Mouse (Mus musculus) MEL (cell line): ENCODE data around the gene Atoh8. TPM values are rescaled to one million over a fixed set of nuclear protein-coding genes. Genes with fewer than 3 reads are reported as not detected.

ENCODE experiments used
- DNase-seq: peaks from one replicate; pipeline ENCODE4 v3.0.0; 2011; ENCODE audit warnings: low read depth, low spot score
- H3K27ac ChIP-seq: 2 replicates; pipeline ENCODE4 v1.5.1; 2012; ENCODE audit warnings: low read depth, mild to moderate bottlenecking, control low read depth, low read length, moderate library complexity; ENCODE audit not compliant: control insufficient read depth
- H3K27me3 ChIP-seq, 2 experiments: fragments of 150-350 bp in 1 of 2; sonication (generic) in 1 of 2; 2 replicates each; pipeline ENCODE4 v1.6.1; 2012; ENCODE audit warnings: low read length in 2 of 2, mild to moderate bottlenecking in 2 of 2, improper control_type of control experiment in 1 of 2, moderate library complexity in 1 of 2; ENCODE audit not compliant: insufficient read depth in 2 of 2, control insufficient read depth in 1 of 2
- H3K36me3 ChIP-seq, 2 experiments: 2 replicates each; pipeline ENCODE4 v1.6.1; 2012 to 2014; ENCODE audit warnings: low read length in 2 of 2, improper control_type of control experiment in 1 of 2, inconsistent platforms in 1 of 2, mild to moderate bottlenecking in 1 of 2; ENCODE audit not compliant: insufficient read depth in 2 of 2, control insufficient read depth in 1 of 2
- H3K4me1 ChIP-seq, 2 experiments: fragments of 150-350 bp in 1 of 2; sonication (generic) in 1 of 2; 2 replicates each; pipeline ENCODE4 v1.6.1; 2012; ENCODE audit warnings: low read length in 2 of 2, improper control_type of control experiment in 1 of 2, mild to moderate bottlenecking in 1 of 2; ENCODE audit not compliant: insufficient read depth in 2 of 2, control insufficient read depth in 1 of 2
- H3K4me3 ChIP-seq, 2 experiments: fragments of 150-350 bp in 1 of 2; sonication (generic) in 1 of 2; 2 replicates each; pipeline ENCODE4 v1.5.1; 2012; ENCODE audit warnings: low read depth in 2 of 2, low read length in 2 of 2, mild to moderate bottlenecking in 2 of 2, moderate library complexity in 2 of 2, control low read depth in 1 of 2, improper control_type of control experiment in 1 of 2; ENCODE audit not compliant: control insufficient read depth in 1 of 2, insufficient read depth in 1 of 2
- H3K79me2 ChIP-seq: 2 replicates; pipeline ENCODE4 v1.6.1; 2012; ENCODE audit warnings: mild to moderate bottlenecking, low read length, moderate library complexity; ENCODE audit not compliant: control insufficient read depth, poor library complexity, insufficient read depth
- H3K9ac ChIP-seq: 2 replicates; pipeline ENCODE4 v1.6.1; 2012; ENCODE audit warnings: low read depth, mild to moderate bottlenecking, control low read depth, low read length, moderate library complexity; ENCODE audit not compliant: control insufficient read depth, poor library complexity, severe bottlenecking
- H3K9me3 ChIP-seq: fragments of 150-350 bp; sonication (generic); replicated peaks from 2 replicates; pipeline ENCODE4 v1.6.1; 2012; ENCODE audit warnings: mild to moderate bottlenecking, low read length, improper control_type of control experiment, moderate library complexity; ENCODE audit not compliant: insufficient read depth
- CHD2 ChIP-seq: IDR thresholded peaks from 2 replicates; pipeline ENCODE4 v1.6.1; 2011; ENCODE audit warnings: low read length, improper control_type of control experiment
- ETS1 ChIP-seq: IDR thresholded peaks from 2 replicates; pipeline ENCODE4 v1.6.1; 2012; ENCODE audit warnings: low read depth, mild to moderate bottlenecking, inconsistent platforms, low read length, improper control_type of control experiment, moderate library complexity
- GATA1 ChIP-seq: IDR thresholded peaks from 2 replicates; pipeline ENCODE4 v1.6.1; 2011; ENCODE audit warnings: low read depth, low read length, improper control_type of control experiment
- JUND ChIP-seq: IDR thresholded peaks from 2 replicates; pipeline ENCODE4 v1.6.1; 2011; ENCODE audit warnings: low read depth, mild to moderate bottlenecking, improper control_type of control experiment, low read length
- KAT2A ChIP-seq: conservative IDR thresholded peaks from 2 replicates; pipeline ENCODE4 v1.6.1; 2012; ENCODE audit warnings: low read depth, low read length, improper control_type of control experiment, inconsistent platforms
- MAZ ChIP-seq: IDR thresholded peaks from 2 replicates; pipeline ENCODE4 v1.6.1; 2012; ENCODE audit warnings: low read depth, mild to moderate bottlenecking, inconsistent platforms, low read length, improper control_type of control experiment
- MEF2A ChIP-seq: IDR thresholded peaks from 2 replicates; pipeline ENCODE4 v1.6.1; 2014; ENCODE audit warnings: low read depth, mild to moderate bottlenecking, inconsistent platforms, low read length, improper control_type of control experiment; ENCODE audit not compliant: poor library complexity, insufficient replicate concordance, severe bottlenecking; ENCODE audit errors: extremely low read depth
- MXI1 ChIP-seq: IDR thresholded peaks from 2 replicates; pipeline ENCODE4 v1.6.1; 2011; ENCODE audit warnings: mild to moderate bottlenecking, low read depth, low read length, improper control_type of control experiment
- NRF1 ChIP-seq: IDR thresholded peaks from 2 replicates; pipeline ENCODE4 v1.6.1; 2014; ENCODE audit warnings: low read depth, mild to moderate bottlenecking, inconsistent platforms, low read length, improper control_type of control experiment, moderate library complexity; ENCODE audit not compliant: poor library complexity, insufficient read depth, severe bottlenecking
- POLR2A ChIP-seq, 2 experiments: IDR thresholded peaks; 2 replicates each; pipeline ENCODE4 v1.6.1; 2011 to 2012; ENCODE audit warnings: low read length in 2 of 2, mild to moderate bottlenecking in 2 of 2, control low read depth in 1 of 2, improper control_type of control experiment in 1 of 2, low read depth in 1 of 2, moderate library complexity in 1 of 2; ENCODE audit not compliant: control insufficient read depth in 1 of 2, insufficient read depth in 1 of 2, poor library complexity in 1 of 2
- POLR2AphosphoS5 ChIP-seq: IDR thresholded peaks from 2 replicates; pipeline ENCODE4 v1.6.1; 2012; ENCODE audit warnings: low read depth, borderline replicate concordance, mild to moderate bottlenecking, inconsistent platforms, low read length, moderate library complexity, mixed read lengths
- RAD21 ChIP-seq: IDR thresholded peaks from 2 replicates; pipeline ENCODE4 v1.6.1; 2011; ENCODE audit warnings: mild to moderate bottlenecking, low read depth, low read length, improper control_type of control experiment
- SMC3 ChIP-seq: IDR thresholded peaks from 2 replicates; pipeline ENCODE4 v1.6.1; 2011; ENCODE audit warnings: low read depth, low read length, improper control_type of control experiment
- ZNF384 ChIP-seq: IDR thresholded peaks from 2 replicates; pipeline ENCODE4 v1.6.1; 2012; ENCODE audit warnings: low read depth, mild to moderate bottlenecking, inconsistent platforms, low read length, improper control_type of control experiment
- polyA plus RNA-seq, 2 experiments: library from polyadenylated mRNA; stranded (reverse) in 1 of 2; unstranded in 1 of 2; fragments of >175 nt in 1 of 2; fragments of >200 nt in 1 of 2; gene quantifications; 2 replicates each; pipeline versions ENCODE4 v1.2.1 to v1.2.4; 2012; ENCODE audit warnings: low replicate concordance in 2 of 2, low read depth in 1 of 2; ENCODE audit not compliant: insufficient read length in 2 of 2, insufficient read depth in 1 of 2, missing spikeins in 1 of 2
- total RNA-seq: library from RNA; depleted of rRNA; stranded (reverse); fragments of 300-350 nt; gene quantifications from 2 replicates; pipeline ENCODE4 v1.2.3, GENCODE M21; 2012

The Atoh8 gene
- total and polyA plus RNA-seq, 3 experiments: not detected

DNA sequence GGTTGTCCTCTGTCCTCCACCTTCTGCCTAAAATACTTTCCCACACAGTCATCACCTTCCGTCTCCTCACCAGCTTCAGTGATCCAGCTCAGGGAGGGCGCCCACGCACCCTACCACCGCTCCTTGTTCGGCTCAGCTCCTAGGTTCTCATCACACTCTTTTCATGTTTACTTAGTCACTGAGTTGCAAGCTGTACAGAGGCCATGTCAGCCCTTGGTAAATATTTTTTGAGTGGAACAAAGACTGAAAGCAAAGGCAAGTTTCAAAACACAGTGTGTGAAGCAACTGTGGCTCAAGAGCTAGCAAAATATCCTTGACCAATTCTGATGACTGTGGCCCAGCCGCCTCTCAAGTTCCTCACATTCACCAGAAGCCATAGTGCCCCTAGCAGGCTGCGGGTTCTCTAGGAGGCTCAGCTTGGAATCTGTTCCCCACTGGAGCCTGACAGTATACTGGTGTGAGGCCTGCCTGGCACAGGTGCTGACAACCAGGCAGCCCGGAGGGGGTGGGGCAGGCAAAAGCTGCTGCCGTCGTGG lies 36.9 kb upstream of the Atoh8 start:
- Histone ChIP-seq H3K36me3 (no peaks in the 10 kb centered on the region), H3K4me1 (no peaks in the 10 kb centered on the region), H3K79me2 (no peaks in the 10 kb centered on the region), H3K27ac (no peak overlapping the region), H3K9me3 (no peaks in the 10 kb centered on the region), H3K4me3 (no peak overlapping the region), H3K9ac (no peak overlapping the region), H3K27me3 (peaks cover 4% of the 10 kb centered on the region in 2 experiments; a peak in 2 of 4 replicates)
- TF ChIP-seq MXI1 (no peak), POLR2A (IDR thresholded peaks at IDR 0.05; ENCODE audit: control insufficient read depth in 1 of 2, insufficient read depth in 1 of 2, low read depth in 1 of 2, low read length in 2 of 2, poor library complexity in 1 of 2) (no peak), NRF1 (no peak), ZNF384 (no peak), RAD21 (no peak), SMC3 (no peak), GATA1 (no peak), KAT2A (no peak)
- DNase-seq: no peak

DNA sequence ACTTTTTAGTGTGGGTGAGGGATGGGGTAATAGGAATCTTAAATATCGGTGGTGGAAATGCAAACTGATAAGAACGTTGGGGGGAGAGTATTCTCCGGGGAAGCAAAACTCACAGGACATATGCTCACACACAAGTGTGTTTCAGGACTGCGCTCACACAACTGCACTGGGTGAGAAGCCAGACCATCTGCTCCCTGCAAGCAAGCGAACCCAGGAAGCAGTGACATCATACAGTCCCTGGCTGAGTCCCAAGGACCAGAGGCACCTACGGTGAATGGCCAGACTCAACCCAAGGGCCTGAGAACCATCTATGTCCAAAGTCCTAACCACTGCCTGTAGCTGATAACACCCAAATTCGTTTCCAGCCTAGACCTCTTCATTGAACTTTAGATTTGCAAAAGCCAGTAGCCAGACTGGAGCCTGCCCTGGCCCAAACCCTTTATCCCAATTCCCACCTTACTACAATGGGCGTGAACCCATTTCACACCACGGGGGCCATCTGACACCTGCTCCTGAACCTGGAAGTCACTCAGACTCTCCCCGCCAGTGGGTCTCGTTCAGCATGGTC lies 35.7 kb upstream of the Atoh8 start:
- no peak overlapping the region for H3K4me3 ChIP-seq
- H3K9me3 ChIP-seq: no peaks in the 10 kb centered on the region
- H3K79me2 ChIP-seq: no peaks in the 10 kb centered on the region
- H3K9ac ChIP-seq: no peak overlapping the region
- DNase-seq: no peak
- H3K36me3 ChIP-seq: no peaks in the 10 kb centered on the region
- no peak for TF ChIP-seq ETS1
- no peak for TF ChIP-seq MEF2A
- no peak for TF ChIP-seq MAZ
- no peaks in the 10 kb centered on the region for H3K4me1 ChIP-seq
- H3K27me3 ChIP-seq: peaks cover 6 to 8% of the 10 kb centered on the region in 2 experiments; a peak in 3 of 4 replicates
- H3K27ac ChIP-seq: no peak overlapping the region

- Histone ChIP-seq H3K9me3 (no peaks in the 10 kb centered on the region), H3K27ac (no peak overlapping the region), H3K4me1 (no peaks in the 10 kb centered on the region), H3K79me2 (no peaks in the 10 kb centered on the region), H3K36me3 (no peaks in the 10 kb centered on the region), H3K4me3 (no peak overlapping the region), H3K27me3 (peaks cover 6 to 10% of the 10 kb centered on the region in 2 experiments), H3K9ac (no peak overlapping the region)
- TF ChIP-seq JUND (no peak), CHD2 (no peak), KAT2A (no peak), POLR2AphosphoS5 (no peak)
- no peak for DNase-seq
These were observed 34.9 kb upstream of the Atoh8 start for GRCm38 (mm10) chr6:72270258-72270657.
